Mouse (Mus musculus): Measurements from ENCODE around the gene Nthl1. TPM values are rescaled to one million over a fixed set of nuclear protein-coding genes. Genes with fewer than 3 reads are reported as not detected.
A peak's percentile ranks its signal among the peaks of the same experiment; 100 is the strongest.
"Not testable (repeated sequence)": the region's sequence is repeated elsewhere in the genome, so short reads cannot be mapped to it uniquely, and the experiment has no call there.

Nthl1 gene
- polyA plus RNA-seq, 1 experiment = 12.6 TPM

- Histone ChIP-seq H3K4me3 (ENCODE audit: insufficient read depth, poor library complexity, severe bottlenecking) (no peak overlapping the region), H3K36me3 (ENCODE audit: control insufficient read depth, insufficient read depth) (no peaks in the 10 kb centered on the region), H3K27me3 (ENCODE audit: control insufficient read depth, insufficient read depth, insufficient read length) (peaks cover 4% of the 10 kb centered on the region), H3K79me2 (ENCODE audit: control insufficient read depth, insufficient read depth) (no peaks in the 10 kb centered on the region), H3K79me3 (ENCODE audit: low read depth) (no peaks in the 10 kb centered on the region), H3ac (ENCODE audit: control insufficient read depth, insufficient read length, low read depth) (no peak overlapping the region)
- TF ChIP-seq CTCF (IDR thresholded peaks at IDR 0.05; ENCODE audit: control insufficient read depth, insufficient read depth, insufficient read length) (no peak), FOSL1 (IDR thresholded peaks at IDR 0.05; ENCODE audit: insufficient read depth, low read length, poor library complexity, severe bottlenecking) (no peak), MYOD1 (IDR thresholded peaks at IDR 0.05; ENCODE audit: control insufficient read depth, insufficient read length, low read depth) (no peak), USF1 (IDR thresholded peaks at IDR 0.05; ENCODE audit: low read depth) (no peak)
Measured at GRCm38 (mm10) chr17:24650766-24651165, 18.3 kb downstream of the Nthl1 start.

- Histone ChIP-seq H3K27me3 (ENCODE audit: control insufficient read depth, insufficient read depth, insufficient read length) (peaks cover 4% of the 10 kb centered on the region), H3ac (ENCODE audit: control insufficient read depth, insufficient read length, low read depth) (no peak overlapping the region), H3K4me3 (ENCODE audit: insufficient read depth, poor library complexity, severe bottlenecking) (no peak overlapping the region), H3K36me3 (ENCODE audit: control insufficient read depth, insufficient read depth) (no peaks in the 10 kb centered on the region), H3K79me3 (ENCODE audit: low read depth) (no peaks in the 10 kb centered on the region), H3K79me2 (ENCODE audit: control insufficient read depth, insufficient read depth) (no peaks in the 10 kb centered on the region)
- TF ChIP-seq USF1 (IDR thresholded peaks at IDR 0.05; ENCODE audit: low read depth) (no peak), MYOD1 (IDR thresholded peaks at IDR 0.05; ENCODE audit: control insufficient read depth, insufficient read length, low read depth) (no peak), FOSL1 (IDR thresholded peaks at IDR 0.05; ENCODE audit: insufficient read depth, low read length, poor library complexity, severe bottlenecking) (no peak), MYOG (IDR thresholded peaks at IDR 0.05; ENCODE audit: control insufficient read depth, extremely low read depth, insufficient read length) (no peak), CEBPB (IDR thresholded peaks at IDR 0.05; ENCODE audit: low read depth) (no peak), CTCF (IDR thresholded peaks at IDR 0.05; ENCODE audit: control insufficient read depth, insufficient read depth, insufficient read length) (no peak), MAX (IDR thresholded peaks at IDR 0.05) (no peak)
Measured at GRCm38 (mm10) chr17:24651835-24652234, 19.4 kb downstream of the Nthl1 start.

GRCm38 (mm10) chr17:24653967-24654710 lies 21.7 kb downstream of the Nthl1 start:
- no peaks in the 10 kb centered on the region for H3K36me3 ChIP-seq (ENCODE audit: control insufficient read depth, insufficient read depth)
- H3ac ChIP-seq (ENCODE audit: control insufficient read depth, insufficient read length, low read depth) = no peak overlapping the region
- no peak overlapping the region for H3K4me3 ChIP-seq (ENCODE audit: insufficient read depth, poor library complexity, severe bottlenecking)
- TF ChIP-seq MAX (IDR thresholded peaks at IDR 0.05) (no peak), CTCF (IDR thresholded peaks at IDR 0.05; ENCODE audit: control insufficient read depth, insufficient read depth, insufficient read length) (peak; percentile 82)
- peaks cover 17% of the 10 kb centered on the region for H3K27me3 ChIP-seq (ENCODE audit: control insufficient read depth, insufficient read depth, insufficient read length)
- no peaks in the 10 kb centered on the region for H3K79me3 ChIP-seq (ENCODE audit: low read depth)
- H3K79me2 ChIP-seq (ENCODE audit: control insufficient read depth, insufficient read depth) = no peaks in the 10 kb centered on the region

GRCm38 (mm10) chr17:24654969-24655368 lies 22.5 kb downstream of the Nthl1 start:
- no peaks in the 10 kb centered on the region for H3K36me3 ChIP-seq (ENCODE audit: control insufficient read depth, insufficient read depth)
- H3K79me2 ChIP-seq (ENCODE audit: control insufficient read depth, insufficient read depth) = no peaks in the 10 kb centered on the region
- H3K4me3 ChIP-seq (ENCODE audit: insufficient read depth, poor library complexity, severe bottlenecking) = no peak overlapping the region
- H3K79me3 ChIP-seq (ENCODE audit: low read depth) = no peaks in the 10 kb centered on the region
- peaks cover 21% of the 10 kb centered on the region for H3K27me3 ChIP-seq (ENCODE audit: control insufficient read depth, insufficient read depth, insufficient read length)
- no peak overlapping the region for H3ac ChIP-seq (ENCODE audit: control insufficient read depth, insufficient read length, low read depth)
- TF ChIP-seq CTCF (IDR thresholded peaks at IDR 0.05; ENCODE audit: control insufficient read depth, insufficient read depth, insufficient read length) = no peak
- no peak for TF ChIP-seq MYOD1 (IDR thresholded peaks at IDR 0.05; ENCODE audit: control insufficient read depth, insufficient read length, low read depth)
- no peak for TF ChIP-seq FOSL1 (IDR thresholded peaks at IDR 0.05; ENCODE audit: insufficient read depth, low read length, poor library complexity, severe bottlenecking)
- TF ChIP-seq MYOG (IDR thresholded peaks at IDR 0.05; ENCODE audit: control insufficient read depth, extremely low read depth, insufficient read length) = no peak
- TF ChIP-seq MAX (IDR thresholded peaks at IDR 0.05) = no peak
- TF ChIP-seq CEBPB (IDR thresholded peaks at IDR 0.05; ENCODE audit: low read depth) = no peak
- no peak for TF ChIP-seq USF1 (IDR thresholded peaks at IDR 0.05; ENCODE audit: low read depth)

GRCm38 (mm10) chr17:24658017-24658758 lies 25.7 kb downstream of the Nthl1 start, which contains the start of gene Npw:
Gene Npw, minus strand, starts transcription at chr17:24658457.
- Histone ChIP-seq H3K4me3 (ENCODE audit: insufficient read depth, poor library complexity, severe bottlenecking) (no peak within 1 kb of the TSS), H3K27me3 (ENCODE audit: control insufficient read depth, insufficient read depth, insufficient read length) (peaks cover 21% of the 10 kb centered on the region), H3K36me3 (ENCODE audit: control insufficient read depth, insufficient read depth) (no peaks in the 10 kb centered on the region), H3ac (ENCODE audit: control insufficient read depth, insufficient read length, low read depth) (no peak within 1 kb of the TSS), H3K79me2 (ENCODE audit: control insufficient read depth, insufficient read depth) (no peaks in the 10 kb centered on the region), H3K79me3 (ENCODE audit: low read depth) (no peaks in the 10 kb centered on the region)
- no peak for TF ChIP-seq MYOG (IDR thresholded peaks at IDR 0.05; ENCODE audit: control insufficient read depth, extremely low read depth, insufficient read length)
- TF ChIP-seq MYOD1 (IDR thresholded peaks at IDR 0.05; ENCODE audit: control insufficient read depth, insufficient read length, low read depth) = no peak
- no peak for TF ChIP-seq FOSL1 (IDR thresholded peaks at IDR 0.05; ENCODE audit: insufficient read depth, low read length, poor library complexity, severe bottlenecking)
- no peak for TF ChIP-seq USF1 (IDR thresholded peaks at IDR 0.05; ENCODE audit: low read depth)
- no peak for TF ChIP-seq CEBPB (IDR thresholded peaks at IDR 0.05; ENCODE audit: low read depth)
- TF ChIP-seq MAX (IDR thresholded peaks at IDR 0.05) = no peak
- TF ChIP-seq CTCF (IDR thresholded peaks at IDR 0.05; ENCODE audit: control insufficient read depth, insufficient read depth, insufficient read length) = no peak

GRCm38 (mm10) chr17:24667011-24667410 lies 34.5 kb downstream of the Nthl1 start:
- not testable (repeated sequence) for H3K36me3 ChIP-seq (ENCODE audit: control insufficient read depth, insufficient read depth); H3K27me3 ChIP-seq (ENCODE audit: control insufficient read depth, insufficient read depth, insufficient read length)
- peaks cover 22% of the 10 kb centered on the region for H3K79me3 ChIP-seq (ENCODE audit: low read depth)

More at GRCm38 (mm10) chr17:24667011-24667410, 34.5 kb downstream of the Nthl1 start:
- peaks cover 33% of the 10 kb centered on the region for H3K79me2 ChIP-seq (ENCODE audit: control insufficient read depth, insufficient read depth)
- H3K4me3 ChIP-seq (ENCODE audit: insufficient read depth, poor library complexity, severe bottlenecking); H3ac ChIP-seq (ENCODE audit: control insufficient read depth, insufficient read length, low read depth): not testable (repeated sequence)

All from C2C12 (cell line).